Mouse (Mus musculus) hematopoietic stem cell, adult 5-6 weeks (primary cell): Measurements from ENCODE around the gene Gm15127. TPM values are rescaled to one million over a fixed set of nuclear protein-coding genes. Genes with fewer than 3 reads are reported as not detected.
"Not testable (repeated sequence)": the region's sequence is repeated elsewhere in the genome, so short reads cannot be mapped to it uniquely, and the experiment has no call there.

Source experiments
- ATAC-seq, 2 experiments: fragments of 125-278 bp in 1 of 2; replicated peaks in 1 of 2; 2 replicates each; pipeline ENCODE4 v1.8.0; 2016 to 2017; ENCODE audit warnings: inconsistent platforms in 2 of 2, mild to moderate bottlenecking in 2 of 2, moderate number of reproducible peaks in 2 of 2, low read depth in 1 of 2, moderate TSS enrichment in 1 of 2; ENCODE audit not compliant: low FRiP score in 2 of 2, poor library complexity in 2 of 2, severe bottlenecking in 2 of 2, insufficient read depth in 1 of 2, low TSS enrichment in 1 of 2
- total RNA-seq: library from RNA; stranded (forward); fragments of 172-1452, 232-1000 nt; gene quantifications from 2 replicates; pipeline ENCODE4 v1.2.3, GENCODE M21; 2017

Gene Gm15127
- not detected in 2 replicates for total RNA-seq

GRCm38 (mm10) chrX:148663298-148663697 lies at the start of gene Gm15127:
TSS of gene Gm15127 (plus strand) at chrX:148663598.
- not testable (repeated sequence) for ATAC-seq

DNA sequence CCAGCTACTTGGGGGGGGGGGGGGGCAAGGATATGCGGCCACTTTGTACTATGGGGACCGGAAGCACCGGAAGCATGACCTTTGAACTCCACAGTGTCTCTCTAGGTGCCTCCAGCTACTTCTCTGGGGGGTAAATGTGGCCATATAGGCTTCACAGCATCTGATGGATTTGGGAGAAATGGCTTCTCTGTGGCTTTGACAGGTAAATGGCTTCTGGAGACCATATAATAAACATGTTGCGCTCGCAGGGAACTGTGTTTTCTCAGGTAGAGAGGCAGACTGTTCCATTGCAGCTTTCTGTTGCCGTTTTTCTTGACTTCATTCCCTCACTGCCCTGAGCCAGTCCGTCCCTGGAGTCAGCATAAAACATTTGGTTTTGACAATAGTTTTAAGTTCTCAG lies 48.3 kb upstream of the Gm15127 start, which contains the start of gene Gm8334:
Gene Gm8334, minus strand, starts transcription at position 101 of the 400 bp plus-strand sequence.
- ATAC-seq = not testable (repeated sequence)

GRCm38 (mm10) chrX:148676290-148676689 lies 12.9 kb downstream of the Gm15127 start:
- not testable (repeated sequence) for ATAC-seq

Other genes with a start within 250 kb of the Gm15127 start
- not detected in 2 replicates for gene Gm15114, start 174.6 kb upstream of the Gm15127 start, total RNA-seq
- not detected in 2 replicates for gene Gm8334, start 48.4 kb upstream of the Gm15127 start, total RNA-seq
- gene Luzp4, start 194.0 kb downstream of the Gm15127 start, total RNA-seq = not detected in 2 replicates